Mouse (Mus musculus) spleen, adult 2 months (tissue): ENCODE results near the gene Kifc3. TPM values are rescaled to one million over a fixed set of nuclear protein-coding genes. Genes with fewer than 3 reads are reported as not detected.
A peak's percentile ranks its signal among the peaks of the same experiment; 100 is the strongest.

Experiments
- DNase-seq, 2 experiments: peaks; one replicate each; pipeline versions ENCODE4 v3.0.0 to v3.0.0-alpha.2; 2012 to 2021; ENCODE audit warnings: low spot score in 2 of 2, low read depth in 1 of 2
- H3K27ac ChIP-seq: fragments of 200-500 bp; 2 replicates; pipeline ENCODE4 v1.5.1; 2012; ENCODE audit warnings: low read length, inconsistent platforms; ENCODE audit not compliant: insufficient read depth
- H3K27me3 ChIP-seq: fragments of 200-500 bp; 2 replicates; pipeline ENCODE4 v1.6.1; 2012; ENCODE audit warnings: mild to moderate bottlenecking, moderate library complexity, low read length, inconsistent platforms; ENCODE audit not compliant: control insufficient read depth, insufficient read depth
- H3K36me3 ChIP-seq: fragments of 200-500 bp; 2 replicates; pipeline ENCODE4 v1.6.1; 2012; ENCODE audit warnings: mild to moderate bottlenecking, low read length, inconsistent platforms; ENCODE audit not compliant: control insufficient read depth, insufficient read depth
- H3K4me1 ChIP-seq: fragments of 200-500 bp; 2 replicates; pipeline ENCODE4 v1.6.1; 2011; ENCODE audit warnings: inconsistent platforms; ENCODE audit not compliant: control insufficient read depth, insufficient read depth, insufficient read length
- H3K4me3 ChIP-seq: fragments of 200-500 bp; 2 replicates; pipeline ENCODE4 v1.5.1; 2011; ENCODE audit warnings: mild to moderate bottlenecking, inconsistent platforms; ENCODE audit not compliant: insufficient read depth, insufficient read length; ENCODE audit errors: extremely low read depth
- CTCF ChIP-seq: fragments of 200-500 bp; IDR thresholded peaks from 2 replicates; pipeline ENCODE4 v1.5.1; 2011; ENCODE audit warnings: mild to moderate bottlenecking, inconsistent platforms; ENCODE audit not compliant: insufficient read depth, insufficient read length, insufficient replicate concordance; ENCODE audit errors: extremely low read depth
- POLR2A ChIP-seq: fragments of 200-500 bp; IDR thresholded peaks from 2 replicates; pipeline ENCODE4 v1.6.1; 2011; ENCODE audit warnings: low read depth, low read length, inconsistent platforms
- WGBS: fragments of 180-500 bp; shearing (Covaris S2); methylation state at CpG from one replicate; pipeline ENCODE4 v1.1.7; 2018; 5-methylcytosine and 5-hydroxymethylcytosine counted together
- polyA plus RNA-seq: library from polyadenylated mRNA; depleted of rRNA; stranded (reverse); fragments of >200 nt; gene quantifications from 2 replicates; pipeline ENCODE4 v1.2.3, GENCODE M21; 2012

The Kifc3 gene
- polyA plus RNA-seq, 1 experiment = 9.8 TPM

DNA sequence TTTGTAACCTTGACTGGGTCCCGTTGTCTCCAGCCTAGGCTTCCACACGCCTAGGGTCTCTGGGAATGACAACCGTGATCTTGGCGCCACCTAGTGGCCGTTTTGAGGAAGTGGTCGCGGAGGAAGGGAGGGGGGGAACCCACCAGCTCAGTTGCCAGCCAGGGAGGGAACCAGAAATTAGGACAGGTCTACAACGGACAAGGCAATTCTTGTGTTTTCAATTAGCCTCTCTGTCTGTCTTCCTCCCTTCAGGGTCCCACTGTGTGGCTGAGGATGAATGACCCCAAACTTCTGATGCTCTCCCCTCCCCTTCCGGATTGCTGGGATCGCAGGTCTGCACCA, 1.4 kb upstream of the Kifc3 start:
- H3K27me3 ChIP-seq = no peaks in the 10 kb centered on the region
- WGBS = 20% methylated on average over 10 of the region's 10 CpGs
- H3K4me1 ChIP-seq = no peaks in the 10 kb centered on the region
- peak; percentile 8 to 38 for DNase-seq
- TF ChIP-seq CTCF (peak; percentile 83; the same call in 1 of the 2 replicates), POLR2A (no peak)
- no peaks in the 10 kb centered on the region for H3K36me3 ChIP-seq
- H3K27ac ChIP-seq = no peak overlapping the region
- no peak overlapping the region for H3K4me3 ChIP-seq

DNA sequence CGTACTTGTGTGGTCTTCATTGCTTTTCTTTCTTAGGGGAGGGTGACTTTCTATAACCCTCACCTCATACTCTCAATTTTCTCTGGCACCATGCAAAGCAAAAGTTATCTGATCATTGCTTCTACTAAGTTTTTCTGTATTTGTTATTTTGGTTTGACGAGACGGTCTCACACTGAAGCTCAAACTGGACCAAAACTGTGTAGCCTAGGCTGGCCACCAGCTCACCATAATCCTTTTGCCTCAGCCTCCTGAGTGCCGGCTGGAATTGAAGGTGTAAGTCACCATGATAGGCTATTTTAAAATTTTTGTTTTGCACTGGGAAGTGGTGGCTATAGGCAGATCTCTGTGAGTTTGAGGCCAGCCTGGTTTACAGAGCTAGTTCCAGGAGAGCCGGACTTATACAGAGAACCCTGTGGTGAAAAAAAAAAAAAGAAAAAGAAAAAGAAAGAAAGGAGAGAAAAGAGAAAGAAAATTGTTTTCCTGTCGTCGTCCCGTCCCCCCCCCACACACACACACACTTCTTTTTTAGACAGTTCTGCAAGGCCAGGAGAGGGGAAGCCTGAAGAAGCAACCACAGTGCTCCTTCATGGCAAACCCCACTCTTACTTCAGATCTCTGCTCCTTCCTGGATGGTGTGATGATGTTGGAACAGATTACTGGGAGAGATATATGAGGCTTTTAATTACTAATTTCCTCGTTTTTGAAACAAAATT, 870 bp upstream of the Kifc3 start:
- H3K4me1 ChIP-seq = no peaks in the 10 kb centered on the region
- TF ChIP-seq CTCF (no peak), POLR2A (no peak)
- 53% methylated on average over 9 of the region's 9 CpGs for WGBS
- H3K4me3 ChIP-seq = no peak overlapping the region
- H3K36me3 ChIP-seq = no peaks in the 10 kb centered on the region
- H3K27me3 ChIP-seq = no peaks in the 10 kb centered on the region
- no peak overlapping the region for H3K27ac ChIP-seq
- DNase-seq = no peak

DNA sequence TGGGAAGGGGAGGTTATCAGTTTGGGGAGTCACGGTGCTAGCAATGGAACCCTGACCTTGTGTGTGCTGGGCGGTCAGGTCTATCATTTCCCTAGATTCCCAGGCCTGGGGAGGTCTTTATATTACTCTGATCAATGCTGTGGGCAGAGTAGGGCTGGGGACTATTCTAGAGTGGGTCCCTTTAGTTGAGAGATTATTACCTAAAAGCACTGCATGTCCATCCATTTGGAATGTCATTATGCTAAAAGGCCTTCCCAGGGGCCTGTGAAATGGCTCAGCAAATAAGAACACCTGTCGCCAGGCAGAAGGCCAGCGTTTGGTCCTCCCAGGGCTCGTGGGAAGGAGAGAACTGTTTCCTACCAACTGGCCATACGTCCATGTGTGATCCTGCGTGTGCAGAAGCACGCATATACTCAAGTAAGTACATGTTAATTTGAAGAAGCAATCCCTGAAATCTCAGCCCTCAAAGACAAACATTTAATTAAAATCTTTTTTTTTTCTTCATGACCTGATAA, 499 bp downstream of the Kifc3 start:
- TF ChIP-seq CTCF (no peak), POLR2A (no peak)
- DNase-seq = no peak
- Histone ChIP-seq H3K36me3 (no peaks in the 10 kb centered on the region), H3K4me1 (no peaks in the 10 kb centered on the region), H3K4me3 (no peak overlapping the region), H3K27me3 (no peaks in the 10 kb centered on the region), H3K27ac (no peak overlapping the region)
- WGBS = 93% methylated on average over 8 of the region's 8 CpGs

DNA sequence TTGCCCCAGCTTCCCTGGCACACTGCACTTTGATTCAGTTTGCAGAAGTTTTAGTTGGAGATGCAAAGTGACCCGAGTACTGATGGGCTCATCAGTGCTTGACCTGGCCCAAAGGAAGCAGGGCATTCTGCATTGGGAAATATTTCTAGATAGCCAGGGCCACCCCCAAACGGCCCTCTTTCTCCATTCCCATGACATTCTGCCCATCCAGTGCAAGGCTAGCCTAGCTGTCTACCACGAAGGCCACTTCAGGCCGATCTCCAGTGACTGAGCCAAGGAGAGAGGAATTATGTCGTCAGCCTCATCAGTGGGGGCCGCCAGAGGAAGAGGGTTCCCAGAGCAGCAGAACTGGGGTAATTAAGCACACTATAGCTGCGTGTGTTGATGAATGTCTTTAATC, 1.1 kb downstream of the Kifc3 start:
- no peak for TF ChIP-seq POLR2A
- WGBS = 70% methylated on average over 7 of the region's 7 CpGs
- Histone ChIP-seq H3K4me3 (no peak overlapping the region), H3K27me3 (no peaks in the 10 kb centered on the region), H3K27ac (no peak overlapping the region), H3K36me3 (no peaks in the 10 kb centered on the region), H3K4me1 (no peaks in the 10 kb centered on the region)
- no peak for DNase-seq

DNA sequence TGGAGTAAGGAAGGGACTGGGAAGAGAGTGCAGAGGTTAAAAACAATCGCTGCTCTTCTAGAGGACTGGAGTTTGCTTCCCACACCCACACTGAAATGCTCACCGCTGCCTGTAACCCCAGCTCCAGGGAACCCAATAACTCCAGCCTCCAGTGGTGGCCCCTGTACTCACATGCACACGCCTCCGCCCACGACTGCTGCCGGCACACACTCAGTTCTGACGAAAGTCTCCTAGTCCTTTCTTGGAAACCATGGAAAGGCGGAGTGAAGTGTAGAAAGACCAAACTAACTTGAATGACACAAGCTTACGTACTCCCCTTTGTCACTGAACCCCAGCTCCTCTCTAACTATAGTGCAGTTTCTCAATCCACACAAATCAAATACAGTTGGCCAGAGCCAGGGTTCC, 2.6 kb downstream of the Kifc3 start:
- Histone ChIP-seq H3K36me3 (no peaks in the 10 kb centered on the region), H3K4me3 (no peak overlapping the region), H3K27me3 (no peaks in the 10 kb centered on the region), H3K27ac (no peak overlapping the region), H3K4me1 (no peaks in the 10 kb centered on the region)
- no peak for DNase-seq
- WGBS = 85% methylated on average over 9 of the region's 9 CpGs
- no peak for TF ChIP-seq POLR2A
- TF ChIP-seq CTCF = no peak

DNA sequence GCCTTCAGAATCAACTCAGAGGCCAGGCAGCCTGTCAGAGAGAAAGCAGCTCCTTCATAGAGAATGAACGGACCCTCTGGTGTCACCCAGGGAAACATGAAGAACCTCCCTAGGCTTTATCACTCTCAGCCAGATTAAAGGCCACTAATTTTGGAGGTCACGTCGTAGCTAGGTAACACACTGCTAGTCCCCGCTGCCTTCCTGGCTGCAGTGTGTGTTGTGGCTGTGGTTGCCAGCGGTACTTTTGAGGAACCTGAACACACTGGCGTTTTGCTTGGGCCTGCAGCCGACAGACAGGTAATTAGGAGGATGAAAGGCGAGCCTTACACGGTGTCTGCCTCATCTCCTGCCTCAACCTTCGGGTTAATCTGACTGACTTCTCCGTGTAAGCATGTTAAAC, 6.9 kb downstream of the Kifc3 start:
- no peaks in the 10 kb centered on the region for H3K36me3 ChIP-seq
- WGBS = 43% methylated on average over 11 of the region's 11 CpGs
- TF ChIP-seq POLR2A = no peak
- TF ChIP-seq CTCF = no peak
- no peak overlapping the region for H3K4me3 ChIP-seq
- no peak for DNase-seq
- H3K27ac ChIP-seq = no peak overlapping the region
- H3K27me3 ChIP-seq = no peaks in the 10 kb centered on the region
- H3K4me1 ChIP-seq = no peaks in the 10 kb centered on the region

DNA sequence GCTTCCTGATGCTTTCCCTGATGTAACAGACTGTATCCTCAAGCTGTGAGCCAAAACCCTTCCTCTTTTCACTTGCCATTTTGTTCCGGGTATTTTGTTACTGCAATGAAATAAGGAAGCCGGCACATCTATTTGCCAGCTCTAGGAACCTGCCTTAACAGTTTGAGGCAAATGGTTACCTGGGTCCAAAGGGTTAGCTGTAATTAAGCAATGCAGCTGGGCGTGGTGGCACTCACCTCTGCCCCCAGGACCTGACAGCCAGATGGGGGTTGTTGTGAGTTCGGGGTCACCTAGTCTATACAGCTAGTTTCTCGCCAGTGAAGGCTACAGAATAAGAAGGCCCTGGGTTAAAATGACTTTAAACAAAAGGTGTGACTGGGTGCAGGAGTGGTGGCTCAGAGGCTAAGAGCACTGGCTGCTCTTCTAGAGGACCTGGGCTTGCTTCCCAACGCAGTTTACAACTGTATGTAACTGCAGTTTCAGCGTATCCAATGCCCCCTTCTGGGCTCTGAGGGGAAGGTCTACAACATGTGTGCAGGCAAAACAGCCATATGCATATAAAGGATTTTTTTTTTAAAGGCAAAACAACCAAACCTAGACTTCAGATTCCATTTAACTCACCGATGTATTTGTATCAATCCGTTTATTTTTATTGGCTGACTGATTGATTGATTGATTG, 11.0 kb downstream of the Kifc3 start:
- no peak overlapping the region for H3K27ac ChIP-seq
- H3K27me3 ChIP-seq = no peaks in the 10 kb centered on the region
- no peak for DNase-seq
- no peaks in the 10 kb centered on the region for H3K4me1 ChIP-seq
- WGBS = 88% methylated on average over 9 of the region's 9 CpGs
- H3K4me3 ChIP-seq = no peak overlapping the region
- TF ChIP-seq POLR2A (no peak), CTCF (no peak)
- H3K36me3 ChIP-seq = no peaks in the 10 kb centered on the region
